Mouse (Mus musculus) midbrain, embryonic 12.5 days (tissue): ENCODE measurements at regions not wholly inside any gene's neighbourhood (a gene's known extent, or its start where the extent isn't known, plus 50 kb on each side); places are given as distances from the start of the nearest gene placed in this dataset.

Experiments used
- ATAC-seq: fragments of 200-750 bp; cut with Nextera tagmentation; 2 replicates; pipeline ENCODE4 v1.8.0; 2017; ENCODE audit warnings: low read depth, moderate TSS enrichment, moderate library complexity; ENCODE audit not compliant: low FRiP score
- H3K27ac ChIP-seq: fragments of 300-500 bp; sonication (generic); replicated peaks from 2 replicates; pipeline ENCODE4 v1.5.1; 2016; ENCODE audit warnings: mild to moderate bottlenecking
- H3K27me3 ChIP-seq: fragments of 300-500 bp; sonication (generic); 2 replicates; pipeline ENCODE4 v1.6.1; 2016; ENCODE audit warnings: mild to moderate bottlenecking
- H3K36me3 ChIP-seq: fragments of 300-500 bp; sonication (generic); 2 replicates; pipeline ENCODE4 v1.6.1; 2016
- H3K4me1 ChIP-seq: fragments of 300-500 bp; sonication (generic); 2 replicates; pipeline ENCODE4 v1.6.1; 2016
- H3K4me2 ChIP-seq: fragments of 300-500 bp; sonication (generic); replicated peaks from 2 replicates; pipeline ENCODE4 v1.6.1; 2016; ENCODE audit warnings: mild to moderate bottlenecking, moderate library complexity
- H3K4me3 ChIP-seq: fragments of 300-500 bp; sonication (generic); 2 replicates; pipeline ENCODE4 v1.5.1; 2016; ENCODE audit warnings: mild to moderate bottlenecking
- H3K9ac ChIP-seq: fragments of 300-500 bp; sonication (generic); replicated peaks from 2 replicates; pipeline ENCODE4 v1.6.1; 2016; ENCODE audit warnings: mild to moderate bottlenecking, moderate library complexity
- H3K9me3 ChIP-seq: fragments of 300-500 bp; sonication (generic); 2 replicates; pipeline ENCODE4 v1.6.1; 2016; ENCODE audit warnings: mild to moderate bottlenecking
- WGBS: fragments of 180-500 bp; shearing (Covaris S2); methylation state at CpG from one replicate; pipeline ENCODE4 v1.1.7; 2016; 5-methylcytosine and 5-hydroxymethylcytosine counted together

DNA sequence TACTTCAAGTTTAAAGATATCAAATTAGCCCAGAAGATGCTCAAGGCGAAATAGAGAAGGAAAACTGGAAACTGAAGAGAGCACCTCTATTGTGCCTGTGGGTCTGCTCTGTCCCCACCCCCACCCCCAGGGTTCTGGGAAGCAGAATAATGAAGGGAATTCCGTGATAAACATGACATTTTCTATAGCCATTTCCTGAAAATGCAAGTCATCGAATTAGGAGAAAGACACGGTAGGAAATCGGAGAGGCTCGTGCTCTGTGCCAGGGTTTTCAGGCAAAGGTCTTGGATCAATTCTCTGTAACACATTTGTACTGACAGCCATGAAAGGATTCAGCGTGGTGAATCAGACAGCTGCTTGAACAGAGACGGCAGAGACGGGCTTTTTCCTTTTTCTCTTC, 152.7 kb downstream of the Phlda1 start:
- H3K4me2 ChIP-seq = peak overlapping the region; percentile 34
- H3K36me3 ChIP-seq = no peaks in the 10 kb centered on the region
- no peaks in the 10 kb centered on the region for H3K9me3 ChIP-seq
- H3K27ac ChIP-seq = no peak overlapping the region
- peaks cover 84% of the 10 kb centered on the region for H3K27me3 ChIP-seq
- 24% methylated on average over 9 of the region's 9 CpGs for WGBS
- peak; percentile 76 for ATAC-seq
- no peaks in the 10 kb centered on the region for H3K4me1 ChIP-seq
- no peak overlapping the region for H3K4me3 ChIP-seq
- H3K9ac ChIP-seq = no peak overlapping the region

DNA sequence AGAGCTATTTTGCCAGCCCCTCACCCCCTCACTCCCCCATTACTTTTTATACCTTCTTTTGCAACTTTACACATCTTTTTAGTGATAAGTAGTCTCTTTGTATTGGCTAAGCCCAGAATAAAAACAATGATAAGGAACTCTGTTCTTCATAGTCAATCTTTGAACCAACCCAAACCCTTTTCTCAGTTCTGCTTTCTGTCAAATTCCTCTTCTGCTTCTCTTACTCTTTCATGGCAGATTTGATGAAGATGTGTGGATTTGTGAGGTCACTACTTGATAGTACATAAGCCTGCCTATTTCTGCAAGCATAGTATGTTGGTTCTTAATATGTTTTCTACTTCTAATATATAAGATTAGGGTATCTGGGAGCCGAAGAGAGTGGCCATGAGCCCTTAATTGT, 156.6 kb downstream of the Phlda1 start:
- 79% methylated on average over 1 of the region's 1 CpGs for WGBS
- H3K9me3 ChIP-seq = no peaks in the 10 kb centered on the region
- no peaks in the 10 kb centered on the region for H3K4me1 ChIP-seq
- no peak overlapping the region for H3K4me3 ChIP-seq
- no peak overlapping the region for H3K4me2 ChIP-seq
- H3K36me3 ChIP-seq = no peaks in the 10 kb centered on the region
- no peak for ATAC-seq
- H3K27me3 ChIP-seq = peaks cover 72% of the 10 kb centered on the region
- no peak overlapping the region for H3K9ac ChIP-seq
- H3K27ac ChIP-seq = no peak overlapping the region

DNA sequence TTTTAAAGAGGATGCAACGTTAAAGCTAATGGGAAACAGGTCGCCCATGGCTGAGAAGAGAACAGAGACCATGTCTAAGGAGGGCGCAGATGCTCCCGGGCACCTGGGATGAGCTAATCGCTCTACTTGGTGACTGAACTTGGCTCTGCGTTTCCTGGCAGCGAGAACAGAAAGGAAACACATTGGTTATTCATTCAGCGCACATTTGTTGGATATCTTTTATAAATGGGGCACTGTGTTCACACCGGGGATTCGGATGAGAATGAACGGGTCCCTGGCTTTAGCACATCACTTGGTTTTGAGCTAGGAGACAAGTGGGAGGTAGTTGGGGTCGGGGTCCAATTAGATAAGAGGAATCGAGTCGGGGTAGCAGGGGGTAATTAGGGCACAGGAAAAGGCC, 159.7 kb downstream of the Phlda1 start:
- Histone ChIP-seq H3K27me3 (peaks cover 57% of the 10 kb centered on the region), H3K36me3 (no peaks in the 10 kb centered on the region), H3K27ac (no peak overlapping the region), H3K4me2 (no peak overlapping the region), H3K9me3 (no peaks in the 10 kb centered on the region), H3K4me3 (no peak overlapping the region), H3K9ac (no peak overlapping the region), H3K4me1 (no peaks in the 10 kb centered on the region)
- WGBS = 86% methylated on average over 14 of the region's 14 CpGs
- no peak for ATAC-seq

DNA sequence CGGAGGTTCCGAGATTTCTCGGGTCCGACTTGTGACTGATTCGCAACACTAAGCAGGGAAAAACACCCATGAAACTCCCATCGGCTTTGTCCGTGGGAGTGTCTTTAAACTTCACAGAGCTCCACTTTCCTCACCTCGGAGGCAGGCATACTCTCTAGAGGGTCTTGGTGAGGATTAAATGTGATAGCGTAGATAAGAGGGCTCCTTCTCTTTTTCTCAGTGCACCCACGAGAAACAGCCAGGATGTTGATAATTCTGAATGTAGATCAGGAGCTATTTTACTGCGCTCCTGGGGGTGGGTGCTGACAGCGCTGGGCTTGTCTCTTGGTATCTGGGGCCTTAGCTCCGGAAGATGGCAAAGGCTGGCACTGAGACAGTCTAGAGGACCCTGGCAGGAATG, 160.9 kb downstream of the Phlda1 start:
- Histone ChIP-seq H3K27me3 (peaks cover 46% of the 10 kb centered on the region), H3K36me3 (no peaks in the 10 kb centered on the region), H3K4me1 (no peaks in the 10 kb centered on the region), H3K27ac (no peak overlapping the region), H3K4me2 (no peak overlapping the region), H3K9ac (no peak overlapping the region), H3K4me3 (no peak overlapping the region), H3K9me3 (no peaks in the 10 kb centered on the region)
- 90% methylated on average over 13 of the region's 13 CpGs for WGBS
- ATAC-seq = no peak

DNA sequence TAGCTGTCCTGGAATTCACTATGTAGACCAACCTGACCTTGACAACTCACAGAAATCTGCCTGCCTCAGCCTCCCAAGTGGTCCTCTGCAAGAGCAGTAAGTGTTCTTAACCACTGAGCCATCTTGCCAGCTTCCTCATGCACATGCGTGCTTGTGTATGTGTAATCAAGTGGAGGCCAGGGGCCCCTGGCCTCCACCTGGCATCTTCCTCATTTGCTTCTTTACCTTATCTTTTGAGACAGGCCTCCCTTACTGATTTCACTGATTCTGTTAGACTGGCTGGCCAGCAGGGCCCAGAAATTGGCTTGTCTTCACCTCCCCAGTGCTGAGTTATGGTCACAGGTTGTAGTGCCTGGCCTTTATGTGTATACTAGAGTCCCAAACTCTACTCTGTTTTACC, 162.6 kb downstream of the Phlda1 start:
- H3K9ac ChIP-seq = no peak overlapping the region
- H3K9me3 ChIP-seq = no peaks in the 10 kb centered on the region
- H3K4me2 ChIP-seq = no peak overlapping the region
- 95% methylated on average over 1 of the region's 1 CpGs for WGBS
- H3K27me3 ChIP-seq = peaks cover 35% of the 10 kb centered on the region
- no peak overlapping the region for H3K4me3 ChIP-seq
- H3K36me3 ChIP-seq = no peaks in the 10 kb centered on the region
- peaks cover 7% of the 10 kb centered on the region; the same call in 1 of the 2 replicates for H3K4me1 ChIP-seq
- no peak for ATAC-seq
- no peak overlapping the region for H3K27ac ChIP-seq

DNA sequence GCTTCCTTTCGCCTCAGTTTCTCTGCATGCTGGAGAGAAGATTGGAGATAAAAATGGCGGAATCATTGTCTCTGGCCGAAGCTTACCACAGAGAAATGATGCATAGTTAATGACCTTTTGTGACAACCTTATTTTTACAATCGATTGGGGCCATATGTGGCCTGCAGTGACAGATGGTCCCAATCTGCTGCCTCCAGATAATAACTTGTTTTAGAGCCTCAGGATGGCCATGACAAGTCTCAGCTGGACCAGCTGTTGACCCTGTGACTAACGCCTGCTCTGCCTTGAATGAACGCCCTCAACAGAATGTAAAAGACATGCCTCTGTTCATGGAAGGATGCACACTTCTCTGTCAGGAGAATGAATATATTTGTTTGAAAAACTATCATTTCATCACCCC, 163.6 kb downstream of the Phlda1 start:
- Histone ChIP-seq H3K9me3 (no peaks in the 10 kb centered on the region), H3K9ac (no peak overlapping the region), H3K27me3 (peaks cover 33% of the 10 kb centered on the region), H3K36me3 (no peaks in the 10 kb centered on the region), H3K4me2 (no peak overlapping the region), H3K4me3 (no peak overlapping the region), H3K27ac (no peak overlapping the region), H3K4me1 (peaks cover 14% of the 10 kb centered on the region; the same call in 1 of the 2 replicates)
- WGBS = 44% methylated on average over 6 of the region's 6 CpGs
- peak; percentile 67; the same call in 1 of the 2 replicates for ATAC-seq

DNA sequence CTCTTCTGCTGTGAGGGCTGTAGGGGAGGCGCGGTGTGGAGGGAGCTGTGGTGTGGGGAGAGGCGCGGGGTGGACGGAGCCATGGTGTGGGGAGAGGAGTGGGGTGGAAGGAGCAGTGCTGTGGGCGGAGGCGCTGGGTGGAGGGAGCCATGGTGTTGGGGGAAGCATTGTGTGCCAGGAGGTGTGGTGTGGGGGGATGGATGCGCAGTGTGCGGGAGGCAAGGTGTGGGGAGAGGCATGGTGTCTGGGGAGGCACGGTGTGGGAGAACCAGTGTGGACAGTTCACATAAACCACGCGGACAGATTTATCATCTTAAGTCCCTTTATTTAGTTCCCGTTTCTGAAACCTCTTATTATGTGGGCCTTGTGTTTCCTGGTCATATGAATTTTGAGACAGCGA, 164.6 kb downstream of the Phlda1 start:
- peaks cover 14% of the 10 kb centered on the region; the same call in 1 of the 2 replicates for H3K4me1 ChIP-seq
- no peak overlapping the region for H3K9ac ChIP-seq
- H3K4me2 ChIP-seq = no peak overlapping the region
- H3K27me3 ChIP-seq = peaks cover 27% of the 10 kb centered on the region
- no peaks in the 10 kb centered on the region for H3K9me3 ChIP-seq
- no peaks in the 10 kb centered on the region for H3K36me3 ChIP-seq
- WGBS = 93% methylated on average over 14 of the region's 14 CpGs
- no peak overlapping the region for H3K4me3 ChIP-seq
- H3K27ac ChIP-seq = no peak overlapping the region
- ATAC-seq = no peak

DNA sequence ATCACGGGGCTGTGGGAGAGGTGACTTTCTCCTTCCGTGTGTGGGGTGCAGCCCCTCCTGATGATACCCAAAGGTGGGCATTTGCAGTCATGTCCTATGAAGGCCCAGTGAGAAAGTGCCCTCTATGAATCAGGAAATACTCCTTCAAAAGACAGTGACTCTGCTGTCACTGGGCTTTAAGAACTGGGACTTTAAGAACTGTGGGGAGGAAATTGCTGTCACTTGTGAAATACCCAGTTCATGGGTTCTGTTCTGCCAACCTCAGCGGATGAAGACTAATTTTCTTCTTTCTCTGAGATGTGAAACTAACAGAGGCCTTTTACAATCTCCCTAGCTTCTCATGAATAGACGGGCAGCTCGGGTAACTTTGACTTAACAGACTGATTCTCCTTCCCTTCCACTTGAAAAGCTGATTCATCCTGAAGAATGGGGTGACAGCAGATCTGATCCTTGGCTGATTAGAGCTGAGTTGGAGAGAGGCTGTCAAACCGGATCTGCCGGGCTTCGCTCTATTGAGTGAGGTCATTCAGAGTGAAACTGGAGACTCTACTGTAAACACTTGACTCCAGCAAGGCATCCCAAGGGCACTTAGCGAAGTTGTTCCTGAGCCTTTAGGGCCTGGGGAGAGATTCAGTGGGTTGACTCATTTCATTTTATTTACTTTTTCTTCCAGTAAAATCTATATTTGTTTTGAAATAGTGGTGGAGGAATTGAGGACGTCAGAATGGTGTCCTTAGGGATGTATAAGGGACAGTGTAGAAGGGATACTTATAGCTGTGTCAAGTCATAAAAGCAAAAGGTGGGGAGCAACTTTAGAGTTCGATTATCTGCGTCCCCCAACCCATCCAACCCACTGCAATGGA, 166.6 kb downstream of the Phlda1 start:
- no peak overlapping the region for H3K4me3 ChIP-seq
- H3K27me3 ChIP-seq = peaks cover 14% of the 10 kb centered on the region
- H3K9me3 ChIP-seq = no peaks in the 10 kb centered on the region
- H3K36me3 ChIP-seq = no peaks in the 10 kb centered on the region
- H3K27ac ChIP-seq = no peak overlapping the region
- H3K9ac ChIP-seq = no peak overlapping the region
- WGBS = 45% methylated on average over 12 of the region's 12 CpGs
- no peak overlapping the region for H3K4me2 ChIP-seq
- no peak for ATAC-seq
- H3K4me1 ChIP-seq = peaks cover 14% of the 10 kb centered on the region; the same call in 1 of the 2 replicates

DNA sequence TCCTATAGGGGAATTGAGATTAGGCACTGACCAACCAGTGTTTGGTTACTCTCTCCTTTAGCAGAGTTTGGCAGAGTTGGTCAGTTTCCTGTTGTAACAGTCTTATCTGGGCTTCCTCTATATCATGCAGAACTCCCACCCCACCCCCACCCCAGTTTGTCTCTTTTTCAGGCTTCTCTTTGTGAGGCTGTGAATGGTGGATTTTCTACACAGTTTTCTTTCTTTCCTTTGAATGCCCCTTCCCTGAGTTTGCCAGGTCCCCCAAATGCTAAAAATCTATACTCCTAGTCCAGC, 167.2 kb downstream of the Phlda1 start:
- Histone ChIP-seq H3K9me3 (no peaks in the 10 kb centered on the region), H3K36me3 (no peaks in the 10 kb centered on the region), H3K9ac (no peak overlapping the region), H3K27ac (no peak overlapping the region), H3K4me1 (peaks cover 14% of the 10 kb centered on the region; the same call in 1 of the 2 replicates), H3K27me3 (peaks cover 14% of the 10 kb centered on the region), H3K4me2 (no peak overlapping the region), H3K4me3 (no peak overlapping the region)
- ATAC-seq = no peak

DNA sequence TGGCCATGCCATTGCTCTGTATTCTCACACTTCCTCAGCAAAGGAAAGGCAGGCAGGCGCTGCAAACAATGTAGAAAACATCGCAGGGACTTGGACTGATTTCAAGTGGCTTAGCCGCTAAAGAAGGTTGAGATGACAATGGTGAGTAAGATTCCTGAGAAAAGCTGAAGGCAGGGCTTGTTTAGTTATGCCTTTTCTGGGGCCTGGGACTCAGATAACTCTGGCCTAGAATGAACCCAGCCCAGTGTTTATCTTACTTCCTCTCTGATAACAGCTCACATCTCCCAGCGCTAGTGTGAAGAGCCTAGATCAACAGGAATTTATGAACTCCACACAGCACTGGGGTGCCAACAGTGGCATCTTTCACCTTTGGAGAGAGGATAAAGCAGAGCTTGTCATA, 170.2 kb downstream of the Phlda1 start:
- ATAC-seq = no peak
- WGBS = 63% methylated on average over 4 of the region's 4 CpGs

DNA sequence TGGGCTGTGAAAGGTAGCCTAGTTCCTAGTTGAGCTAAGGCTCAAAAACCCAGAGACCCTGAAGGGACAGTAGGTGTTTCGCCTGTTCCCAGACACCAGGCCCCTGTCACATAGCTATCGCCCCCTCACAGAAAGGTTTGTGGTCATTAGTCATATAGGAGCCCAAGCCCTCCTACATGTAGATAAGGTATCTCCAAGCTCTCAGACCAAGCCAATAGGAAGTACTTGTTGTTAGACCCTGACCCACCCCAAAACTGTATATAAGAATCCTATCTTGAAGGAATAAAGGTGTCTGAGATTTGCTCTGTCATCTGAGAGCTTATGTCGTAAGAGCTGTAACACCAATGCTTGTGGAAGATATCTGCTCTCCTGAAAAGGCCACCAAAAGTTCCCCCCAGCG, 174.8 kb downstream of the Phlda1 start:
- 89% methylated on average over 4 of the region's 4 CpGs for WGBS
- no peak for ATAC-seq
- H3K27me3 ChIP-seq = peaks cover 3% of the 10 kb centered on the region; the same call in 1 of the 2 replicates

More for the DNA sequence above, 170.2 kb downstream of the Phlda1 start:
- Histone ChIP-seq H3K27ac (no peak overlapping the region), H3K36me3 (no peaks in the 10 kb centered on the region), H3K9me3 (no peaks in the 10 kb centered on the region), H3K4me3 (no peak overlapping the region), H3K4me2 (no peak overlapping the region), H3K4me1 (peaks cover 14% of the 10 kb centered on the region; the same call in 1 of the 2 replicates), H3K9ac (no peak overlapping the region), H3K27me3 (peaks cover 6% of the 10 kb centered on the region; the same call in 1 of the 2 replicates)

DNA sequence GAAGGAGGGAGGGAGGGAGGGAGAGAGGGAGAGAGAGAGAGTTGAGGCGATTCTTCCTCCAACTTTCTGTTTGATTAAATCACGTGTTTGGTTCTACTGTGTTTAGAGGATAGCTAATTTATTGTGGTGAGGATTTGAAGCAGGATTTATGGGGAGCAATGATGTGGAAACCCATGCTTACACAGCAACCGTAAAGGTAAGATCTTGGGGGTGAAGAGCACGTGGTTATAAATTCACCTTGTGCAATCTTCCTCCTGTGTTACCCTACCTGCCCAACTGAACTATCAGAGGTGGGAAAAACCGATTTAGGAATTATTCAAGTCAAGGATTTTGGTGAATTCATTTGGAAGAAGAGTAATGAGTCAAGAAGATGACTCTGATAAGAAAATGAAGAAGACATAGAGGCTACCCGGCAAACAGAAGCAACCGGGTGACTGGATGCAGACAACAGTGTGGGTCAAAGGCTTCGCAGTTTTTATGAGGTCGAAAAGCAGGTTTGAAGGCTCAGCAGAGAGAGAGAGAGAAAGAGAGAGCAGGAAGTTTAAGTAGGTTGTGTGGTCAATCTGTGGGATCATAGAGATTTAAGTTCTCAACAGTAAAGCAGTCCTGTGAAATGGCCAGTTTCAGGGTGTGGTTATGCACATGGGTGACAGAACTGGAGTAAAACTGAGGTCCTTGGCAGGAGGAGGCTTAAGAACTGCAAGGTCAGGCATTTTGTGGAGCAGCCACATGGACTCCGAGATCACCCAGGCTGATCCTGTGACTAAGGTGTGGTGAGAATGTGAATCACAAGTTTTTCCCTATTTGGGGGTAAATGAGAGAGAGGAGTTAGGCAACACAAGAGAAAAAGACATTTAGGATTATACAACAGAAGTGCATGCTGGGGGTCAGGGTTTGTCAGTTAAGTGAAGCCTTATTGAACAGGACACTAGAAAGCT, 178.6 kb downstream of the Phlda1 start:
- H3K27ac ChIP-seq = no peak overlapping the region
- no peaks in the 10 kb centered on the region for H3K9me3 ChIP-seq
- no peak for ATAC-seq
- no peak overlapping the region for H3K9ac ChIP-seq
- H3K4me1 ChIP-seq = peaks cover 4% of the 10 kb centered on the region; the same call in 1 of the 2 replicates
- H3K4me3 ChIP-seq = no peak overlapping the region
- no peak overlapping the region for H3K4me2 ChIP-seq
- peaks cover 3% of the 10 kb centered on the region; the same call in 1 of the 2 replicates for H3K27me3 ChIP-seq
- no peaks in the 10 kb centered on the region for H3K36me3 ChIP-seq
- 86% methylated on average over 10 of the region's 10 CpGs for WGBS

More for the DNA sequence above, 174.8 kb downstream of the Phlda1 start:
- no peak overlapping the region for H3K4me3 ChIP-seq
- H3K9me3 ChIP-seq = no peaks in the 10 kb centered on the region
- no peaks in the 10 kb centered on the region for H3K4me1 ChIP-seq
- no peak overlapping the region for H3K27ac ChIP-seq
- H3K4me2 ChIP-seq = no peak overlapping the region
- no peaks in the 10 kb centered on the region for H3K36me3 ChIP-seq
- H3K9ac ChIP-seq = no peak overlapping the region
